Mouse (Mus musculus) forebrain, embryonic 12.5 days (tissue): Measurements from ENCODE around the gene Gimap5. TPM values are rescaled to one million over a fixed set of nuclear protein-coding genes. Genes with fewer than 3 reads are reported as not detected.

Source experiments
- ATAC-seq: fragments of 200-750 bp; cut with Nextera tagmentation; 2 replicates; pipeline ENCODE4 v1.8.0; 2017; ENCODE audit warnings: moderate TSS enrichment; ENCODE audit not compliant: low FRiP score
- H3K27ac ChIP-seq: fragments of 300-500 bp; sonication (generic); 2 replicates; pipeline ENCODE4 v1.5.1; 2016; ENCODE audit warnings: mild to moderate bottlenecking
- H3K27me3 ChIP-seq: fragments of 300-500 bp; sonication (generic); 2 replicates; pipeline ENCODE4 v1.6.1; 2016; ENCODE audit warnings: mild to moderate bottlenecking
- H3K36me3 ChIP-seq: fragments of 300-500 bp; sonication (generic); replicated peaks from 2 replicates; pipeline ENCODE4 v1.6.1; 2016; ENCODE audit warnings: mild to moderate bottlenecking
- H3K4me1 ChIP-seq: fragments of 300-500 bp; sonication (generic); 2 replicates; pipeline ENCODE4 v1.6.1; 2016
- H3K4me2 ChIP-seq: fragments of 300-500 bp; sonication (generic); 2 replicates; pipeline ENCODE4 v1.6.1; 2016; ENCODE audit warnings: mild to moderate bottlenecking, moderate library complexity
- H3K4me3 ChIP-seq: fragments of 300-500 bp; sonication (generic); replicated peaks from 2 replicates; pipeline ENCODE4 v1.5.1; 2016; ENCODE audit warnings: mild to moderate bottlenecking
- H3K9ac ChIP-seq: fragments of 300-500 bp; sonication (generic); 2 replicates; pipeline ENCODE4 v1.6.1; 2016; ENCODE audit warnings: mild to moderate bottlenecking
- H3K9me3 ChIP-seq: fragments of 300-500 bp; sonication (generic); 2 replicates; pipeline ENCODE4 v1.6.1; 2016
- WGBS: fragments of 180-500 bp; shearing (Covaris S2); methylation state at CpG from one replicate; pipeline ENCODE4 v1.1.7; 2016; 5-methylcytosine and 5-hydroxymethylcytosine counted together
- polyA plus RNA-seq: library from polyadenylated mRNA; unstranded; fragments of >200 nt; fragmentation: Nextera tagmentation; extraction: Ambion mirVana; gene quantifications from 2 replicates; pipeline ENCODE4 v1.2.1, GENCODE M21; 2016

Gimap5 gene
- 0.50 and 1.0 TPM in 2 replicates for polyA plus RNA-seq

- Histone ChIP-seq H3K4me1 (peaks cover 10% of the 10 kb centered on the region), H3K4me3 (no peak within 1 kb of the TSS), H3K9me3 (no peaks in the 10 kb centered on the region), H3K27me3 (peaks cover 39% of the 10 kb centered on the region), H3K36me3 (no peaks in the 10 kb centered on the region), H3K27ac (no peak within 1 kb of the TSS), H3K4me2 (no peak within 1 kb of the TSS), H3K9ac (no peak within 1 kb of the TSS)
- WGBS = 47% methylated on average over 16 of the region's 16 CpGs
- ATAC-seq = no peak
Measured at GRCm38 (mm10) chr6:48745959-48746889, at the start of gene Gimap5. TSS of gene Gimap5 (plus strand) at chr6:48746197.

GRCm38 (mm10) chr6:48696830-48697554 is 49.0 kb upstream of the Gimap5 start:
- Histone ChIP-seq H3K9ac (no peak overlapping the region), H3K9me3 (no peaks in the 10 kb centered on the region), H3K4me1 (no peaks in the 10 kb centered on the region), H3K4me3 (no peak overlapping the region), H3K4me2 (no peak overlapping the region), H3K27me3 (no peaks in the 10 kb centered on the region), H3K27ac (no peak overlapping the region), H3K36me3 (no peaks in the 10 kb centered on the region)
- ATAC-seq = no peak
- WGBS = 75% methylated on average over 4 of the region's 4 CpGs

GRCm38 (mm10) chr6:48697555-48697930 is 48.5 kb upstream of the Gimap5 start:
- Histone ChIP-seq H3K9ac (no peak overlapping the region), H3K4me3 (no peak overlapping the region), H3K4me1 (no peaks in the 10 kb centered on the region), H3K9me3 (no peaks in the 10 kb centered on the region), H3K27me3 (no peaks in the 10 kb centered on the region), H3K27ac (no peak overlapping the region), H3K4me2 (no peak overlapping the region), H3K36me3 (no peaks in the 10 kb centered on the region)
- ATAC-seq = no peak
- 27% methylated on average over 1 of the region's 1 CpGs for WGBS

GRCm38 (mm10) chr6:48698066-48698856 is 47.7 kb upstream of the Gimap5 start:
- Histone ChIP-seq H3K27ac (no peak overlapping the region), H3K36me3 (no peaks in the 10 kb centered on the region), H3K9ac (no peak overlapping the region), H3K27me3 (no peaks in the 10 kb centered on the region), H3K9me3 (no peaks in the 10 kb centered on the region), H3K4me2 (no peak overlapping the region), H3K4me1 (no peaks in the 10 kb centered on the region), H3K4me3 (no peak overlapping the region)
- 74% methylated on average over 7 of the region's 7 CpGs for WGBS
- ATAC-seq = no peak

- no peaks in the 10 kb centered on the region for H3K27me3 ChIP-seq
- 84% methylated on average over 3 of the region's 3 CpGs for WGBS
- no peak for ATAC-seq
- no peak overlapping the region for H3K27ac ChIP-seq
- no peaks in the 10 kb centered on the region for H3K4me1 ChIP-seq
- no peak overlapping the region for H3K9ac ChIP-seq
- H3K36me3 ChIP-seq = no peaks in the 10 kb centered on the region
- H3K4me2 ChIP-seq = no peak overlapping the region
- H3K4me3 ChIP-seq = no peak overlapping the region
- no peaks in the 10 kb centered on the region for H3K9me3 ChIP-seq
Measured at GRCm38 (mm10) chr6:48698888-48699287, 47.1 kb upstream of the Gimap5 start.

GRCm38 (mm10) chr6:48700251-48701075 is 45.5 kb upstream of the Gimap5 start:
- H3K4me2 ChIP-seq = no peak overlapping the region
- H3K36me3 ChIP-seq = no peaks in the 10 kb centered on the region
- no peak overlapping the region for H3K9ac ChIP-seq
- ATAC-seq = no peak
- H3K4me1 ChIP-seq = no peaks in the 10 kb centered on the region
- H3K9me3 ChIP-seq = no peaks in the 10 kb centered on the region
- no peak overlapping the region for H3K4me3 ChIP-seq
- 64% methylated on average over 5 of the region's 5 CpGs for WGBS
- no peaks in the 10 kb centered on the region for H3K27me3 ChIP-seq
- H3K27ac ChIP-seq = no peak overlapping the region

GRCm38 (mm10) chr6:48702146-48702545 is 43.9 kb upstream of the Gimap5 start:
- Histone ChIP-seq H3K4me2 (no peak overlapping the region), H3K27me3 (no peaks in the 10 kb centered on the region), H3K36me3 (no peaks in the 10 kb centered on the region), H3K9ac (no peak overlapping the region), H3K9me3 (no peaks in the 10 kb centered on the region), H3K4me3 (no peak overlapping the region), H3K4me1 (no peaks in the 10 kb centered on the region), H3K27ac (no peak overlapping the region)
- ATAC-seq = no peak
- 86% methylated on average over 7 of the region's 7 CpGs for WGBS

- H3K4me2 ChIP-seq = no peak overlapping the region
- H3K9me3 ChIP-seq = no peaks in the 10 kb centered on the region
- H3K9ac ChIP-seq = no peak overlapping the region
- H3K36me3 ChIP-seq = no peaks in the 10 kb centered on the region
- no peaks in the 10 kb centered on the region for H3K27me3 ChIP-seq
- no peaks in the 10 kb centered on the region for H3K4me1 ChIP-seq
- no peak overlapping the region for H3K27ac ChIP-seq
- ATAC-seq = no peak
- WGBS = 75% methylated on average over 5 of the region's 5 CpGs
- no peak overlapping the region for H3K4me3 ChIP-seq
Measured at GRCm38 (mm10) chr6:48702601-48703000, 43.4 kb upstream of the Gimap5 start.

GRCm38 (mm10) chr6:48704146-48704545 is 41.9 kb upstream of the Gimap5 start:
- no peak for ATAC-seq
- Histone ChIP-seq H3K4me3 (no peak overlapping the region), H3K27ac (no peak overlapping the region), H3K4me2 (no peak overlapping the region), H3K27me3 (no peaks in the 10 kb centered on the region), H3K9me3 (no peaks in the 10 kb centered on the region), H3K36me3 (no peaks in the 10 kb centered on the region), H3K4me1 (no peaks in the 10 kb centered on the region), H3K9ac (no peak overlapping the region)

- no peak overlapping the region for H3K4me3 ChIP-seq
- H3K9me3 ChIP-seq = no peaks in the 10 kb centered on the region
- H3K9ac ChIP-seq = no peak overlapping the region
- no peaks in the 10 kb centered on the region for H3K4me1 ChIP-seq
- H3K4me2 ChIP-seq = no peak overlapping the region
- H3K27me3 ChIP-seq = no peaks in the 10 kb centered on the region
- no peak for ATAC-seq
- no peaks in the 10 kb centered on the region for H3K36me3 ChIP-seq
- 57% methylated on average over 3 of the region's 3 CpGs for WGBS
- no peak overlapping the region for H3K27ac ChIP-seq
Measured at GRCm38 (mm10) chr6:48706130-48706529, 39.9 kb upstream of the Gimap5 start.

- Histone ChIP-seq H3K27me3 (no peaks in the 10 kb centered on the region), H3K4me2 (no peak within 1 kb of the TSS), H3K36me3 (no peaks in the 10 kb centered on the region), H3K4me1 (no peaks in the 10 kb centered on the region), H3K4me3 (no peak within 1 kb of the TSS), H3K9me3 (no peaks in the 10 kb centered on the region), H3K9ac (no peak within 1 kb of the TSS), H3K27ac (no peak within 1 kb of the TSS)
- no peak for ATAC-seq
- 59% methylated on average over 2 of the region's 2 CpGs for WGBS
Measured at GRCm38 (mm10) chr6:48718455-48718854, 27.5 kb upstream of the Gimap5 start, which contains the start of the genes Gm28053 and Gimap7. TSS of gene Gm28053 (plus strand) at chr6:48718607. TSS of gene Gimap7 (plus strand) at chr6:48718621.
